8 mouse cellular contexts compared by ENCODE assay signal in genomic region chr2:127133621-127134461, GRCm38 (mm10). TPM values are rescaled to one million over a fixed set of nuclear protein-coding genes. Genes with fewer than 3 reads are reported as not detected.
A peak's percentile ranks its signal among the peaks of the same experiment; 100 is the strongest.
DNase-seq lines count a peak whose midpoint lies in the region; ATAC-seq lines count a peak whose summit lies in the region.

Gene Ncaph, minus strand, starts transcription at chr2:127133954.

- WGBS in hindbrain, embryonic 11.5 days = 2% methylated on average over 56 of the region's 57 CpGs

- H3K36me3 ChIP-seq in hindbrain, embryonic 11.5 days (ENCODE audit: control insufficient read depth, insufficient read depth, low read length) = no peaks in the 10 kb centered on the region

- H3K9me3 ChIP-seq in hindbrain, embryonic 11.5 days (ENCODE audit: control insufficient read depth, low read length) = no peaks in the 10 kb centered on the region

- no peaks in the 10 kb centered on the region for H3K27me3 ChIP-seq in hindbrain, embryonic 11.5 days (ENCODE audit: control insufficient read depth, insufficient read depth, low read length)

- H3K9ac ChIP-seq in hindbrain, embryonic 11.5 days (ENCODE audit: low read depth, low read length) = peak within 1 kb of the TSS; percentile 42

- peak within 1 kb of the TSS; percentile 49 for H3K4me3 ChIP-seq in hindbrain, embryonic 11.5 days (ENCODE audit: low read depth, low read length)

- DNase-seq in MEL-GATA-1-ER (ENCODE audit: extremely low read depth, low read depth) = peak; percentile 64
- DNase-seq in cerebellum, adult 8-10 months = peak; percentile 90
- peak; percentile 97 for DNase-seq in hindbrain, embryonic 11.5 days (ENCODE audit: low spot score)
- peak; percentile 94 to 95 for DNase-seq in layer of hippocampus, postnatal 10 days (ENCODE audit: low spot score in 2 of 2)
- peak; percentile 95 for DNase-seq in lung, postnatal 10 days
- DNase-seq in ovary, postnatal 36 days (ENCODE audit: low spot score) = peak; percentile 94
- peak; percentile 97 for DNase-seq in thymus, postnatal 25 days

- peak within 1 kb of the TSS; percentile 6 for H3K27ac ChIP-seq in hindbrain, embryonic 11.5 days (ENCODE audit: low read depth, low read length)

- peak; percentile 98 for ATAC-seq in frontal cortex, adult (ENCODE audit: low TSS enrichment)
- peak; percentile 91 for ATAC-seq in hindbrain, embryonic 11.5 days (ENCODE audit: low FRiP score)

- peak within 1 kb of the TSS; percentile 64 for H3K4me2 ChIP-seq in hindbrain, embryonic 11.5 days (replicated peaks; ENCODE audit: low read depth, low read length)

- peaks cover 3% of the 10 kb centered on the region for H3K4me1 ChIP-seq in hindbrain, embryonic 11.5 days (replicated peaks; ENCODE audit: control insufficient read depth, insufficient read depth, low read length)

RNA-seq across cellular contexts. Expression of gene Ncaph, which starts in this region (rescaled TPM):
- 86.8 and 95.2 TPM in 2 replicates for polyA plus RNA-seq in hindbrain, embryonic 11.5 days (2014; fragmentation: Nextera tagmentation; extraction: Ambion mirVana)
- 1 to 10 TPM; 7.6 to 7.9 TPM for total RNA-seq in layer of hippocampus, postnatal 10 days (2021)

Comparison
In these comparisons a context has a peak if more than half of its experiments do, and no peak if none do; other contexts are left out.
1. Peak in every context shown above with its lines: DNase-seq, ATAC-seq, H3K4me3 ChIP-seq and H3K27ac ChIP-seq.